Mouse (Mus musculus) hindbrain, postnatal 0 days (tissue): ENCODE measurements at regions not wholly inside any gene's neighbourhood (a gene's known extent, or its start where the extent isn't known, plus 50 kb on each side); places are given as distances from the start of the nearest gene placed in this dataset.

Experiments used
- ATAC-seq: fragments of 200-750 bp; cut with Nextera tagmentation; 2 replicates; pipeline ENCODE4 v1.8.0; 2017; ENCODE audit warnings: mild to moderate bottlenecking, moderate TSS enrichment, moderate library complexity
- DNase-seq: peaks from one replicate; pipeline ENCODE4 v3.0.0-alpha.2; 2015; ENCODE audit warnings: low spot score
- H3K27ac ChIP-seq: fragments of 300-500 bp; sonication (generic); 2 replicates; pipeline ENCODE4 v1.5.1; 2014; ENCODE audit warnings: mild to moderate bottlenecking
- H3K27me3 ChIP-seq: fragments of 300-500 bp; sonication (generic); 2 replicates; pipeline ENCODE4 v1.6.1; 2014; ENCODE audit warnings: low read length, mixed read lengths; ENCODE audit not compliant: insufficient read depth
- H3K36me3 ChIP-seq: fragments of 300-500 bp; sonication (generic); 2 replicates; pipeline ENCODE4 v1.6.1; 2014; ENCODE audit warnings: low read length, mixed read lengths; ENCODE audit not compliant: insufficient read depth
- H3K4me1 ChIP-seq: fragments of 300-500 bp; sonication (generic); 2 replicates; pipeline ENCODE4 v1.6.1; 2014; ENCODE audit warnings: antibody characterized with exemption, low read length, mixed read lengths; ENCODE audit not compliant: insufficient read depth
- H3K4me2 ChIP-seq: fragments of 300-500 bp; sonication (generic); 2 replicates; pipeline ENCODE4 v1.6.1; 2014; ENCODE audit warnings: low read depth, mild to moderate bottlenecking, low read length, moderate library complexity, mixed read lengths
- H3K4me3 ChIP-seq: fragments of 300-500 bp; sonication (generic); 2 replicates; pipeline ENCODE4 v1.5.1; 2014; ENCODE audit warnings: low read length
- H3K9ac ChIP-seq: fragments of 300-500 bp; sonication (generic); replicated peaks from 2 replicates; pipeline ENCODE4 v1.6.1; 2014; ENCODE audit warnings: mild to moderate bottlenecking, low read length, moderate library complexity, mixed read lengths
- H3K9me3 ChIP-seq: fragments of 300-500 bp; sonication (generic); 2 replicates; pipeline ENCODE4 v1.6.1; 2016; ENCODE audit warnings: low read length, mixed read lengths
- CTCF ChIP-seq: IDR thresholded peaks from 2 replicates; pipeline ENCODE4 v1.5.1; 2016; ENCODE audit warnings: antibody characterized with exemption, control low read depth, low read depth
- WGBS: fragments of 180-500 bp; shearing (Covaris S2); extraction: QIAGEN DNeasy Blood & Tissue Kit; methylation state at CpG from one replicate; pipeline ENCODE4 v1.1.7; 2014; 5-methylcytosine and 5-hydroxymethylcytosine counted together

DNA sequence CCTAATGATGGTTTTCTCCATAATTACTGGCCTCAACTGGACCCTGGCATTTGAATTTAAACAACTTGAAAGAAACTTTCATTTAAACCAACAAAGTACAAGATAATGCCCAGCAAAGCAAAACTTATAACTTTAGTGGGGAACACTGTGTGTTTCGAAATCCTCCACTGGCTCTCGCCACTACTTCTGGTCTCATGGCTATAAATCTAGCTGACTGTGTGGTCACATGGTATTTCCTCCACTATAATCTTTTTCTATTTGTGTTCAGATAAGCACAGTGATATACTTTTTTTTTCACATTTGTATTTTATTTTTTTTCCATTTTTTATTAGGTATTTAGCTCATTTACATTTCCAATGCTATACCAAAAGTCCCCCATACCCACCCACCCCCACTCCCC, 62.6 kb upstream of the Gm21897 start:
- H3K36me3 ChIP-seq = no peaks in the 10 kb centered on the region
- WGBS = 88% methylated on average over 2 of the region's 2 CpGs
- H3K4me1 ChIP-seq = no peaks in the 10 kb centered on the region
- DNase-seq (no peak), ATAC-seq (no peak)
- no peaks in the 10 kb centered on the region for H3K27me3 ChIP-seq
- no peak overlapping the region for H3K4me3 ChIP-seq
- H3K9me3 ChIP-seq = no peaks in the 10 kb centered on the region
- no peak overlapping the region for H3K27ac ChIP-seq
- no peak overlapping the region for H3K4me2 ChIP-seq
- TF ChIP-seq CTCF = no peak
- H3K9ac ChIP-seq = no peak overlapping the region

- H3K4me2 ChIP-seq = no peak overlapping the region
- H3K27ac ChIP-seq = no peak overlapping the region
- WGBS = 59% methylated on average over 6 of the region's 6 CpGs
- no peak overlapping the region for H3K4me3 ChIP-seq
- TF ChIP-seq CTCF = no peak
- no peak overlapping the region for H3K9ac ChIP-seq
- H3K9me3 ChIP-seq = no peaks in the 10 kb centered on the region
- H3K4me1 ChIP-seq = no peaks in the 10 kb centered on the region
- no peaks in the 10 kb centered on the region for H3K27me3 ChIP-seq
- ATAC-seq = no peak
- H3K36me3 ChIP-seq = no peaks in the 10 kb centered on the region
- DNase-seq = no peak
Observed at GRCm38 (mm10) chr16:15259474-15259873, 57.8 kb upstream of the Gm21897 start.

DNA sequence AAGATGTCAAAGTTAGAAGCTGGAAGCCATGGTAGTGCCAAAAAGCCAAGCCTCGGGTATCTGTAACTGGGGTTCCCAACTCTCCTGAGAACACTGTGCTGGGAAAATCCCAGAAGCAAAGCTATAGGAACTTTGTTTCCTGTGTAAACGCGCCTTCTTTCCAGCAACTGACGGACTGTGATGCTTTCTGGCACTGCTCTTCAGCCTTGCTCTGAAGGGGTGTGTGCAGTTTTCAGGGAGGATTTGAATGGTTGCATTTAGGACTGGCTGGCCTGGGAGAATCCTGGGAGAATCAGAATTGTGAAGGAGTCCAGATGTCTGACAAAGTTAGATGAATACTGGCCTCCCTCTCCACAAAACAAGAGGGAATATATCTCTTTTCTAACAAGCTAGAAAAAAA, 57.2 kb upstream of the Gm21897 start:
- no peak for DNase-seq
- Histone ChIP-seq H3K4me2 (no peak overlapping the region), H3K4me1 (no peaks in the 10 kb centered on the region), H3K27me3 (no peaks in the 10 kb centered on the region), H3K9ac (no peak overlapping the region), H3K36me3 (no peaks in the 10 kb centered on the region), H3K27ac (no peak overlapping the region), H3K9me3 (no peaks in the 10 kb centered on the region), H3K4me3 (no peak overlapping the region)
- no peak for ATAC-seq
- no peak for TF ChIP-seq CTCF
- 79% methylated on average over 4 of the region's 4 CpGs for WGBS
